Mouse (Mus musculus) intestine, embryonic 15.5 days (tissue): ENCODE results near the gene Zan. TPM values are rescaled to one million over a fixed set of nuclear protein-coding genes. Genes with fewer than 3 reads are reported as not detected.

ENCODE experiments used
- ATAC-seq: fragments of 200-750 bp; cut with Nextera tagmentation; 2 replicates; pipeline ENCODE4 v1.8.0; 2017; ENCODE audit warnings: moderate TSS enrichment, moderate library complexity
- H3K27ac ChIP-seq: fragments of 300-500 bp; sonication (generic); 2 replicates; pipeline ENCODE4 v1.5.1; 2015; ENCODE audit warnings: mild to moderate bottlenecking, inconsistent platforms
- H3K27me3 ChIP-seq: fragments of 300-500 bp; sonication (generic); replicated peaks from 2 replicates; pipeline ENCODE4 v1.6.1; 2015; ENCODE audit warnings: inconsistent platforms
- H3K36me3 ChIP-seq: fragments of 300-500 bp; sonication (generic); 2 replicates; pipeline ENCODE4 v1.6.1; 2015; ENCODE audit warnings: inconsistent platforms
- H3K4me1 ChIP-seq: fragments of 300-500 bp; sonication (generic); replicated peaks from 2 replicates; pipeline ENCODE4 v1.6.1; 2015; ENCODE audit warnings: inconsistent platforms
- H3K4me2 ChIP-seq: fragments of 300-500 bp; sonication (generic); replicated peaks from 2 replicates; pipeline ENCODE4 v1.6.1; 2015; ENCODE audit warnings: mild to moderate bottlenecking, inconsistent platforms
- H3K4me3 ChIP-seq: fragments of 300-500 bp; sonication (generic); replicated peaks from 2 replicates; pipeline ENCODE4 v1.5.1; 2015; ENCODE audit warnings: inconsistent platforms
- H3K9ac ChIP-seq: fragments of 300-500 bp; sonication (generic); 2 replicates; pipeline ENCODE4 v1.6.1; 2015; ENCODE audit warnings: inconsistent platforms
- H3K9me3 ChIP-seq: fragments of 300-500 bp; sonication (generic); 2 replicates; pipeline ENCODE4 v1.6.1; 2016; ENCODE audit warnings: inconsistent platforms
- WGBS: fragments of 180-500 bp; shearing (Covaris S2); methylation state at CpG from one replicate; pipeline ENCODE4 v1.1.7; 2015; 5-methylcytosine and 5-hydroxymethylcytosine counted together
- polyA plus RNA-seq: library from polyadenylated mRNA; unstranded; fragments of >200 nt; fragmentation: Nextera tagmentation; extraction: Ambion mirVana; gene quantifications from 2 replicates; pipeline ENCODE4 v1.2.1, GENCODE M21; 2015

Gene Zan
- polyA plus RNA-seq, 1 experiment from 2014 or later, result 0.52 TPM

GRCm38 (mm10) chr5:137358382-137358781, 118.5 kb downstream of the Zan start:
- Histone ChIP-seq H3K4me1 (0 out of 2 replicates have a peak, but pooled peaks cover 9% of the 10 kb centered on the region), H3K9ac (no peak overlapping the region), H3K9me3 (no peaks in the 10 kb centered on the region), H3K4me3 (no peak overlapping the region), H3K27ac (no peak overlapping the region), H3K36me3 (peaks cover 58% of the 10 kb centered on the region), H3K27me3 (no peaks in the 10 kb centered on the region), H3K4me2 (no peak overlapping the region)
- 31% methylated on average over 7 of the region's 7 CpGs for WGBS
- ATAC-seq, result no peak

GRCm38 (mm10) chr5:137354091-137354490, 122.8 kb downstream of the Zan start:
- H3K27ac ChIP-seq, result no peak overlapping the region

GRCm38 (mm10) chr5:137352011-137352975, 124.6 kb downstream of the Zan start:
- Histone ChIP-seq H3K4me1 (peaks cover 35% of the 10 kb centered on the region), H3K4me3 (peak overlapping the region; percentile 76), H3K9me3 (no peaks in the 10 kb centered on the region), H3K36me3 (peaks cover 15% of the 10 kb centered on the region), H3K4me2 (peak overlapping the region; percentile 93), H3K27ac (0 out of 2 replicates have a peak overlapping the region, but pooled peaks have one; percentile 32), H3K27me3 (no peaks in the 10 kb centered on the region), H3K9ac (peak overlapping the region; percentile 90)
- ATAC-seq, result no peak
- WGBS, result 9% methylated on average over 16 of the region's 16 CpGs

More at GRCm38 (mm10) chr5:137354091-137354490, 122.8 kb downstream of the Zan start:
- no peak overlapping the region for H3K9ac ChIP-seq
- no peak for ATAC-seq
- H3K27me3 ChIP-seq, result no peaks in the 10 kb centered on the region
- WGBS, result 85% methylated on average over 17 of the region's 17 CpGs
- peaks cover 30% of the 10 kb centered on the region for H3K36me3 ChIP-seq
- H3K4me2 ChIP-seq, result no peak overlapping the region
- no peaks in the 10 kb centered on the region for H3K9me3 ChIP-seq
- H3K4me1 ChIP-seq, result peaks cover 23% of the 10 kb centered on the region
- H3K4me3 ChIP-seq, result no peak overlapping the region

GRCm38 (mm10) chr5:137351394-137351793, 125.5 kb downstream of the Zan start:
- peak overlapping the region; percentile 97; the same call in 1 of the 2 replicates for H3K27ac ChIP-seq
- H3K27me3 ChIP-seq, result no peaks in the 10 kb centered on the region
- H3K4me1 ChIP-seq, result peaks cover 38% of the 10 kb centered on the region
- WGBS, result 14% methylated on average over 4 of the region's 4 CpGs
- H3K36me3 ChIP-seq, result peaks cover 14% of the 10 kb centered on the region
- ATAC-seq, result no peak
- peak overlapping the region; percentile 76 for H3K4me3 ChIP-seq
- H3K9ac ChIP-seq, result peak overlapping the region; percentile 90
- H3K9me3 ChIP-seq, result no peaks in the 10 kb centered on the region
- H3K4me2 ChIP-seq, result peak overlapping the region; percentile 93

- H3K4me3 ChIP-seq, result peak overlapping the region; percentile 76
- no peaks in the 10 kb centered on the region for H3K9me3 ChIP-seq
- peaks cover 40% of the 10 kb centered on the region for H3K4me1 ChIP-seq
- H3K9ac ChIP-seq, result peak overlapping the region; percentile 90
- under 1% methylated on average over 8 of the region's 8 CpGs for WGBS
- peak overlapping the region; percentile 97 for H3K27ac ChIP-seq
- H3K4me2 ChIP-seq, result peak overlapping the region; percentile 93
- no peak for ATAC-seq
- no peaks in the 10 kb centered on the region for H3K27me3 ChIP-seq
- peaks cover 11% of the 10 kb centered on the region for H3K36me3 ChIP-seq
These were observed 125.8 kb downstream of the Zan start for GRCm38 (mm10) chr5:137351058-137351380.

GRCm38 (mm10) chr5:137350205-137351057, 126.4 kb downstream of the Zan start:
- H3K4me1 ChIP-seq, result peaks cover 43% of the 10 kb centered on the region

GRCm38 (mm10) chr5:137349384-137350204, 127.3 kb downstream of the Zan start, which contains the start of gene Ephb4:
TSS of gene Ephb4 (plus strand) at chr5:137350109.
- Histone ChIP-seq H3K4me3 (peak within 1 kb of the TSS; percentile 76), H3K27ac (peak within 1 kb of the TSS; percentile 97), H3K9ac (peak within 1 kb of the TSS; percentile 90), H3K9me3 (no peaks in the 10 kb centered on the region), H3K4me1 (peaks cover 50% of the 10 kb centered on the region), H3K36me3 (peaks cover 9% of the 10 kb centered on the region), H3K4me2 (peak within 1 kb of the TSS; percentile 93), H3K27me3 (no peaks in the 10 kb centered on the region)
- peak; percentile 94 for ATAC-seq
- under 1% methylated on average over 29 of the region's 32 CpGs for WGBS

More at GRCm38 (mm10) chr5:137350205-137351057, 126.4 kb downstream of the Zan start:
- Histone ChIP-seq H3K36me3 (peaks cover 9% of the 10 kb centered on the region), H3K9me3 (no peaks in the 10 kb centered on the region), H3K4me2 (peak overlapping the region; percentile 93), H3K4me3 (peak overlapping the region; percentile 76), H3K9ac (peak overlapping the region; percentile 90), H3K27ac (peak overlapping the region; percentile 97), H3K27me3 (no peaks in the 10 kb centered on the region)
- peak; percentile 48 for ATAC-seq
- 0% methylated on average over 55 of the region's 55 CpGs for WGBS

GRCm38 (mm10) chr5:137348482-137349383, 128.1 kb downstream of the Zan start:
- Histone ChIP-seq H3K36me3 (peaks cover 2% of the 10 kb centered on the region), H3K9ac (peak overlapping the region; percentile 51), H3K27ac (peak overlapping the region; percentile 97), H3K4me2 (peak overlapping the region; percentile 93), H3K4me1 (peaks cover 47% of the 10 kb centered on the region), H3K9me3 (no peaks in the 10 kb centered on the region), H3K4me3 (peak overlapping the region; percentile 76), H3K27me3 (no peaks in the 10 kb centered on the region)
- 4% methylated on average over 33 of the region's 33 CpGs for WGBS
- ATAC-seq, result no peak

GRCm38 (mm10) chr5:137347856-137348255, 129.0 kb downstream of the Zan start:
- H3K4me3 ChIP-seq, result no peak overlapping the region
- peak overlapping the region; percentile 93 for H3K4me2 ChIP-seq
- no peaks in the 10 kb centered on the region for H3K36me3 ChIP-seq
- no peak for ATAC-seq
- H3K9me3 ChIP-seq, result no peaks in the 10 kb centered on the region
- no peak overlapping the region for H3K9ac ChIP-seq
- H3K27ac ChIP-seq, result peak overlapping the region; percentile 97
- H3K4me1 ChIP-seq, result peaks cover 45% of the 10 kb centered on the region
- H3K27me3 ChIP-seq, result no peaks in the 10 kb centered on the region
- WGBS, result 18% methylated on average over 7 of the region's 7 CpGs

GRCm38 (mm10) chr5:137346983-137347382, 129.9 kb downstream of the Zan start:
- H3K36me3 ChIP-seq, result no peaks in the 10 kb centered on the region
- peak overlapping the region; percentile 9; the same call in 1 of the 2 replicates for H3K4me2 ChIP-seq
- 68% methylated on average over 4 of the region's 4 CpGs for WGBS
- no peaks in the 10 kb centered on the region for H3K27me3 ChIP-seq
- H3K9me3 ChIP-seq, result no peaks in the 10 kb centered on the region
- H3K9ac ChIP-seq, result no peak overlapping the region
- H3K4me3 ChIP-seq, result no peak overlapping the region
- H3K4me1 ChIP-seq, result peaks cover 40% of the 10 kb centered on the region
- ATAC-seq, result no peak
- peak overlapping the region; percentile 70 for H3K27ac ChIP-seq
